Mouse (Mus musculus) ES-Bruce4 (cell line): ENCODE measurements around the gene Nbr1.

ENCODE experiments used
- CTCF ChIP-seq: IDR thresholded peaks from one replicate; pipeline ENCODE4 v1.8.1; 2011; ENCODE audit warnings: low read depth, low read length
- EP300 ChIP-seq: IDR thresholded peaks from 2 replicates; pipeline ENCODE4 v1.6.1; 2011; ENCODE audit warnings: low read depth, low read length; ENCODE audit not compliant: insufficient read depth
- POLR2A ChIP-seq: IDR thresholded peaks from one replicate; pipeline ENCODE4 v1.8.1; 2011; ENCODE audit warnings: low read length; ENCODE audit not compliant: insufficient read depth

GRCm38 (mm10) chr11:101602491-101602890 is 50.5 kb downstream of the Nbr1 start:
- TF ChIP-seq CTCF (no peak), POLR2A (no peak), EP300 (no peak)
